Mouse (Mus musculus) MEL (cell line): ENCODE results near the gene Slc41a3. TPM values are rescaled to one million over a fixed set of nuclear protein-coding genes. Genes with fewer than 3 reads are reported as not detected.

Experiments used
- DNase-seq: peaks from one replicate; pipeline ENCODE4 v3.0.0; 2011; ENCODE audit warnings: low read depth, low spot score
- H3K27ac ChIP-seq: 2 replicates; pipeline ENCODE4 v1.5.1; 2012; ENCODE audit warnings: low read depth, mild to moderate bottlenecking, control low read depth, low read length, moderate library complexity; ENCODE audit not compliant: control insufficient read depth
- H3K27me3 ChIP-seq, 2 experiments: fragments of 150-350 bp in 1 of 2; sonication (generic) in 1 of 2; 2 replicates each; pipeline ENCODE4 v1.6.1; 2012; ENCODE audit warnings: low read length in 2 of 2, mild to moderate bottlenecking in 2 of 2, improper control_type of control experiment in 1 of 2, moderate library complexity in 1 of 2; ENCODE audit not compliant: insufficient read depth in 2 of 2, control insufficient read depth in 1 of 2
- H3K36me3 ChIP-seq, 2 experiments: 2 replicates each; pipeline ENCODE4 v1.6.1; 2012 to 2014; ENCODE audit warnings: low read length in 2 of 2, improper control_type of control experiment in 1 of 2, inconsistent platforms in 1 of 2, mild to moderate bottlenecking in 1 of 2; ENCODE audit not compliant: insufficient read depth in 2 of 2, control insufficient read depth in 1 of 2
- H3K4me1 ChIP-seq, 2 experiments: fragments of 150-350 bp in 1 of 2; sonication (generic) in 1 of 2; 2 replicates each; pipeline ENCODE4 v1.6.1; 2012; ENCODE audit warnings: low read length in 2 of 2, improper control_type of control experiment in 1 of 2, mild to moderate bottlenecking in 1 of 2; ENCODE audit not compliant: insufficient read depth in 2 of 2, control insufficient read depth in 1 of 2
- H3K4me3 ChIP-seq, 2 experiments: fragments of 150-350 bp in 1 of 2; sonication (generic) in 1 of 2; 2 replicates each; pipeline ENCODE4 v1.5.1; 2012; ENCODE audit warnings: low read depth in 2 of 2, low read length in 2 of 2, mild to moderate bottlenecking in 2 of 2, moderate library complexity in 2 of 2, control low read depth in 1 of 2, improper control_type of control experiment in 1 of 2; ENCODE audit not compliant: control insufficient read depth in 1 of 2, insufficient read depth in 1 of 2
- H3K79me2 ChIP-seq: 2 replicates; pipeline ENCODE4 v1.6.1; 2012; ENCODE audit warnings: mild to moderate bottlenecking, low read length, moderate library complexity; ENCODE audit not compliant: control insufficient read depth, poor library complexity, insufficient read depth
- H3K9ac ChIP-seq: 2 replicates; pipeline ENCODE4 v1.6.1; 2012; ENCODE audit warnings: low read depth, mild to moderate bottlenecking, control low read depth, low read length, moderate library complexity; ENCODE audit not compliant: control insufficient read depth, poor library complexity, severe bottlenecking
- H3K9me3 ChIP-seq: fragments of 150-350 bp; sonication (generic); replicated peaks from 2 replicates; pipeline ENCODE4 v1.6.1; 2012; ENCODE audit warnings: mild to moderate bottlenecking, low read length, improper control_type of control experiment, moderate library complexity; ENCODE audit not compliant: insufficient read depth
- BHLHE40 ChIP-seq: IDR thresholded peaks from 2 replicates; pipeline ENCODE4 v1.6.1; 2012; ENCODE audit warnings: low read depth, mild to moderate bottlenecking, inconsistent platforms, low read length, improper control_type of control experiment, borderline replicate concordance
- CHD1 ChIP-seq: IDR thresholded peaks from 2 replicates; pipeline ENCODE4 v1.6.1; 2012; ENCODE audit warnings: low read depth, mild to moderate bottlenecking, inconsistent platforms, low read length, improper control_type of control experiment
- E2F4 ChIP-seq: IDR thresholded peaks from 2 replicates; pipeline ENCODE4 v1.6.1; 2011; ENCODE audit warnings: low read depth, low read length, improper control_type of control experiment, borderline replicate concordance
- EP300 ChIP-seq, 2 experiments: IDR thresholded peaks; 2 replicates each; pipeline ENCODE4 v1.6.1; 2011; ENCODE audit warnings: improper control_type of control experiment in 2 of 2, low read length in 2 of 2, low read depth in 1 of 2, mild to moderate bottlenecking in 1 of 2
- GABPA ChIP-seq: IDR thresholded peaks from 2 replicates; pipeline ENCODE4 v1.6.1; 2012; ENCODE audit warnings: low read depth, mild to moderate bottlenecking, inconsistent platforms, low read length, improper control_type of control experiment, moderate library complexity
- GATA1 ChIP-seq: IDR thresholded peaks from 2 replicates; pipeline ENCODE4 v1.6.1; 2011; ENCODE audit warnings: low read depth, low read length, improper control_type of control experiment
- JUND ChIP-seq: IDR thresholded peaks from 2 replicates; pipeline ENCODE4 v1.6.1; 2011; ENCODE audit warnings: low read depth, mild to moderate bottlenecking, improper control_type of control experiment, low read length
- KAT2A ChIP-seq: conservative IDR thresholded peaks from 2 replicates; pipeline ENCODE4 v1.6.1; 2012; ENCODE audit warnings: low read depth, low read length, improper control_type of control experiment, inconsistent platforms
- MAX ChIP-seq: IDR thresholded peaks from 2 replicates; pipeline ENCODE4 v1.6.1; 2011; ENCODE audit warnings: low read length, improper control_type of control experiment
- MAZ ChIP-seq: IDR thresholded peaks from 2 replicates; pipeline ENCODE4 v1.6.1; 2012; ENCODE audit warnings: low read depth, mild to moderate bottlenecking, inconsistent platforms, low read length, improper control_type of control experiment
- MXI1 ChIP-seq: IDR thresholded peaks from 2 replicates; pipeline ENCODE4 v1.6.1; 2011; ENCODE audit warnings: mild to moderate bottlenecking, low read depth, low read length, improper control_type of control experiment
- MYB ChIP-seq: IDR thresholded peaks from 2 replicates; pipeline ENCODE4 v1.6.1; 2011; ENCODE audit warnings: mild to moderate bottlenecking, low read depth, low read length, improper control_type of control experiment
- MYC ChIP-seq: IDR thresholded peaks from 2 replicates; pipeline ENCODE4 v1.6.1; 2011; ENCODE audit warnings: low read depth, mild to moderate bottlenecking, low read length, improper control_type of control experiment, moderate library complexity
- NRF1 ChIP-seq: IDR thresholded peaks from 2 replicates; pipeline ENCODE4 v1.6.1; 2014; ENCODE audit warnings: low read depth, mild to moderate bottlenecking, inconsistent platforms, low read length, improper control_type of control experiment, moderate library complexity; ENCODE audit not compliant: poor library complexity, insufficient read depth, severe bottlenecking
- POLR2A ChIP-seq, 2 experiments: IDR thresholded peaks; 2 replicates each; pipeline ENCODE4 v1.6.1; 2011 to 2012; ENCODE audit warnings: low read length in 2 of 2, mild to moderate bottlenecking in 2 of 2, control low read depth in 1 of 2, improper control_type of control experiment in 1 of 2, low read depth in 1 of 2, moderate library complexity in 1 of 2; ENCODE audit not compliant: control insufficient read depth in 1 of 2, insufficient read depth in 1 of 2, poor library complexity in 1 of 2
- POLR2AphosphoS2 ChIP-seq: IDR thresholded peaks from 2 replicates; pipeline ENCODE4 v1.6.1; 2011; ENCODE audit warnings: low read length, improper control_type of control experiment
- POLR2AphosphoS5 ChIP-seq: IDR thresholded peaks from 2 replicates; pipeline ENCODE4 v1.6.1; 2012; ENCODE audit warnings: low read depth, borderline replicate concordance, mild to moderate bottlenecking, inconsistent platforms, low read length, moderate library complexity, mixed read lengths
- RCOR1 ChIP-seq: IDR thresholded peaks from 2 replicates; pipeline ENCODE4 v1.6.1; 2012; ENCODE audit warnings: low read depth, mild to moderate bottlenecking, inconsistent platforms, low read length, improper control_type of control experiment
- SIN3A ChIP-seq: IDR thresholded peaks from 2 replicates; pipeline ENCODE4 v1.6.1; 2012; ENCODE audit warnings: low read length, improper control_type of control experiment, inconsistent platforms
- SMC3 ChIP-seq: IDR thresholded peaks from 2 replicates; pipeline ENCODE4 v1.6.1; 2011; ENCODE audit warnings: low read depth, low read length, improper control_type of control experiment
- TAL1 ChIP-seq: IDR thresholded peaks from 2 replicates; pipeline ENCODE4 v1.6.1; 2012; ENCODE audit warnings: mild to moderate bottlenecking, inconsistent platforms, low read length, moderate library complexity, mixed read lengths
- ZC3H11A ChIP-seq: IDR thresholded peaks from 2 replicates; pipeline ENCODE4 v1.6.1; 2012; ENCODE audit warnings: low read depth, mild to moderate bottlenecking, inconsistent platforms, low read length, improper control_type of control experiment
- ZMIZ1 ChIP-seq: IDR thresholded peaks from 2 replicates; pipeline ENCODE4 v1.6.1; 2012; ENCODE audit warnings: low read depth, mild to moderate bottlenecking, inconsistent platforms, low read length, improper control_type of control experiment, moderate library complexity
- ZNF384 ChIP-seq: IDR thresholded peaks from 2 replicates; pipeline ENCODE4 v1.6.1; 2012; ENCODE audit warnings: low read depth, mild to moderate bottlenecking, inconsistent platforms, low read length, improper control_type of control experiment
- polyA plus RNA-seq, 2 experiments: library from polyadenylated mRNA; stranded (reverse) in 1 of 2; unstranded in 1 of 2; fragments of >175 nt in 1 of 2; fragments of >200 nt in 1 of 2; gene quantifications; 2 replicates each; pipeline versions ENCODE4 v1.2.1 to v1.2.4; 2012; ENCODE audit warnings: low replicate concordance in 2 of 2, low read depth in 1 of 2; ENCODE audit not compliant: insufficient read length in 2 of 2, insufficient read depth in 1 of 2, missing spikeins in 1 of 2
- total RNA-seq: library from RNA; depleted of rRNA; stranded (reverse); fragments of 300-350 nt; gene quantifications from 2 replicates; pipeline ENCODE4 v1.2.3, GENCODE M21; 2012

Gene Slc41a3
- total and polyA plus RNA-seq, 3 experiments: 65.8 to 70.4 TPM; not detected in 1

DNA sequence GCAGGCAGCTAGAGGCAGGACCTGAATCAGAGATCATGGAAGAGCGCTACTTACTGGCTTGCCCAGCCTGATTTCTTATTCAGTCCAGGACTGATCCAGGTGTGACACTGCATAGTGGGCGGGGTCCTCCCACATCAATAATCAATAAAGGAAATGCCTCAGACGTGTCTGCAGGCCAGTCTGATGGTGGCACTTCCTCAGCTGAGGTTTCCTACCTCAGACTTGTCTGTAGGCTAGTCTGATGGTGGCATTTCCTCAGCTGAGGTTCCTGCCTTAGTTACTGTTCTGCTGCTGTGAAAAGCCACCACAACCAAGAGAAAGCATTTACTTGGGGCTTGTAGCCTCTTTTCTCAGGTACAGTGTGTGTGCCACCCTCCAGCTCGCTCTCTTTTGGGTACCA, 23.0 kb downstream of the Slc41a3 start:
- peaks cover 12 to 42% of the 10 kb centered on the region in 2 experiments for H3K36me3 ChIP-seq
- peaks cover 25 to 55% of the 10 kb centered on the region in 2 experiments; a peak in 3 of 4 replicates for H3K4me1 ChIP-seq
- DNase-seq: no peak
- peaks cover 16% of the 10 kb centered on the region for H3K79me2 ChIP-seq
- no peak for TF ChIP-seq GABPA
- no peak for TF ChIP-seq BHLHE40
- TF ChIP-seq POLR2AphosphoS2: no peak
- TF ChIP-seq E2F4: no peak
- no peak for TF ChIP-seq POLR2AphosphoS5
- no peak for TF ChIP-seq MYB
- no peak for TF ChIP-seq ZNF384
- TF ChIP-seq NRF1: no peak
- TF ChIP-seq ZC3H11A: no peak
- no peak for TF ChIP-seq SIN3A
- TF ChIP-seq CHD1: no peak
- TF ChIP-seq POLR2A (IDR thresholded peaks at IDR 0.05; ENCODE audit: control insufficient read depth in 1 of 2, insufficient read depth in 1 of 2, low read depth in 1 of 2, low read length in 2 of 2, poor library complexity in 1 of 2): no peak
- no peak for TF ChIP-seq GATA1
- no peak for TF ChIP-seq MXI1
- TF ChIP-seq RCOR1: no peak
- no peak for TF ChIP-seq MYC
- TF ChIP-seq KAT2A: no peak
- no peak for TF ChIP-seq MAX
- no peak overlapping the region for H3K4me3 ChIP-seq
- H3K9ac ChIP-seq: no peak overlapping the region
- no peaks in the 10 kb centered on the region for H3K27me3 ChIP-seq
- no peaks in the 10 kb centered on the region for H3K9me3 ChIP-seq
- no peak overlapping the region for H3K27ac ChIP-seq

DNA sequence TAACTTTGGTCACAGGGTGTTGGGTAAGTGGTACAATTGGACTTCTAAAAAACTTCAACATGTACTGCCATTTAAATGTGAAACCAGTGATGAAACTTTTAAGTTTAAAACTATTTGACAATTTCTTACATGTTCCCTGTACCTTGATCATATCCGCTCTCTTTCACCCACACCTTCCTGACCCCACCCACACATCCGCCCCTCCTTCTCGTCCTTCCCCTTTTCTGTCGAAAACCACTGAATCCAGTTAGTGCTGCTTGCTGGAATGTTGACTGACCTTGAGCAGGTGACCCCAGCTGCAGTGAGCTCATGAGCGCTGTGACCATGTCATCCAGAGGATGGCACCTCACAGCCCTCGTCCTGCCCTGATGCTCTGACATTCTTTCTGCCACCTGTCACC, 25.0 kb downstream of the Slc41a3 start:
- peak; percentile 57 for DNase-seq

More for the DNA sequence above, 25.0 kb downstream of the Slc41a3 start:
- peaks cover 6% of the 10 kb centered on the region; the same call in 1 of the 2 replicates for H3K79me2 ChIP-seq
- H3K27me3 ChIP-seq: no peaks in the 10 kb centered on the region
- peaks cover 18 to 40% of the 10 kb centered on the region in 2 experiments; a peak in 3 of 4 replicates for H3K4me1 ChIP-seq
- H3K9me3 ChIP-seq: no peaks in the 10 kb centered on the region
- H3K4me3 ChIP-seq: no peak overlapping the region
- TF ChIP-seq TAL1 (no peak), ZMIZ1 (no peak), JUND (no peak), MAZ (no peak), EP300 (IDR thresholded peaks at IDR 0.05; ENCODE audit: low read depth in 1 of 2, low read length in 2 of 2) (peak; percentile 26 to 65; a peak in 3 of 4 replicates), SMC3 (0 out of 2 replicates have a peak, but pooled peaks have one; percentile 1), NRF1 (no peak), GABPA (no peak), MAX (no peak), GATA1 (no peak), SIN3A (no peak), RCOR1 (no peak)
- H3K36me3 ChIP-seq: peaks cover 18 to 32% of the 10 kb centered on the region in 2 experiments
- H3K9ac ChIP-seq: no peak overlapping the region
- H3K27ac ChIP-seq: peak overlapping the region; percentile 63
